18 mouse cellular contexts compared by ENCODE assay signal in the genomic region with DNA sequence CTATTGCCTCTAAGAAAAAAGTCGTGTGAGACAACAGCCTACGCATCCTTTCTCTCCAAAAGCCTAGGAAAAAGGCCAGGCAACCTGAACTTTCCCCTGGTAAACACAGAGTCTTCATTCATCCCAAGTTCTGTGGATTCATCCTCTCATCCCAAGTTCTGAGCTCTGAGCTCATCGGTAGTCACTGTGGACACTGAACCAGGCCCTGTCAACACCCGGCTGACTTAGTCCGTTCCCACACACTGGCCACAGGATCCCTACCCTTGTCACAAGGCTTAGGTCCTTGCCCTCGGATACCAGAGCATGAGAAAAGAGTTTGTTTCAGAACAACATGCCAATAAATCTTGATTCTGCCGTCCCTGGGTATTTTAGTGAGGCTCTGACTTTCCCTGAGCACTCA.
"Had no signal": no experiment of that assay in that cellular context is flagged by ENCODE, and none has a peak within 500 bp of the region (broad histone marks: within the 10 kb centered on the region; RNA-seq: fewer than 3 reads in every experiment).

No protein-coding gene starts in this region.

- H3K4me3 ChIP-seq: kidney, embryonic 15.5 days; limb, embryonic 12.5 days; limb, embryonic 15.5 days; liver, embryonic 12.5 days; liver, embryonic 15.5 days had no signal

- ATAC-seq: liver, embryonic 12.5 days had no signal

- H3K9me3 ChIP-seq: kidney, embryonic 15.5 days; limb, embryonic 12.5 days; limb, embryonic 15.5 days; liver, embryonic 12.5 days; liver, embryonic 15.5 days had no signal

- H3K4me2 ChIP-seq: kidney, embryonic 15.5 days; limb, embryonic 12.5 days; limb, embryonic 15.5 days; liver, embryonic 12.5 days; liver, embryonic 15.5 days; midbrain, embryonic 11.5 days had no signal

- DNase-seq: kidney, postnatal 10 days; left cerebral cortex, postnatal 4 days; lung, adult 2 months; lung, postnatal 14 days; lung, postnatal 4 days; midbrain, embryonic 14.5 days; retina, postnatal 1 day; right cerebral cortex, postnatal 25 days; thymus, adult 2 months; thymus, postnatal 14 days; thymus, postnatal 4 days had no signal

- H3K4me1 ChIP-seq: kidney, embryonic 15.5 days; limb, embryonic 12.5 days; limb, embryonic 15.5 days; liver, embryonic 12.5 days had no signal

- H3K9ac ChIP-seq: kidney, embryonic 15.5 days; limb, embryonic 12.5 days; limb, embryonic 15.5 days; liver, embryonic 12.5 days; liver, embryonic 15.5 days had no signal

- H3K27ac ChIP-seq: kidney, embryonic 15.5 days; limb, embryonic 12.5 days; limb, embryonic 15.5 days; liver, embryonic 12.5 days; liver, embryonic 15.5 days; stomach, postnatal 0 days had no signal

- H3K27me3 ChIP-seq: kidney, embryonic 15.5 days; limb, embryonic 12.5 days; limb, embryonic 15.5 days; liver, embryonic 12.5 days; liver, embryonic 15.5 days had no signal
